Mouse (Mus musculus) retina, postnatal 7 days (tissue): ENCODE measurements around the gene Ifitm10.
"Not testable (repeated sequence)": the region's sequence is repeated elsewhere in the genome, so short reads cannot be mapped to it uniquely, and the experiment has no call there.

ENCODE experiments used
- DNase-seq: peaks from one replicate; pipeline ENCODE4 v3.0.0-alpha.2; 2012; ENCODE audit warnings: low read depth, low spot score

The Ifitm10 gene

GRCm38 (mm10) chr7:142322641-142323040, 50.9 kb downstream of the Ifitm10 start:
- no peak for DNase-seq

GRCm38 (mm10) chr7:142321637-142322306, 51.8 kb downstream of the Ifitm10 start:
- DNase-seq, result not testable (repeated sequence)

- no peak for DNase-seq
Observed at GRCm38 (mm10) chr7:142320906-142321305, 52.6 kb downstream of the Ifitm10 start.

GRCm38 (mm10) chr7:142319124-142319523, 54.4 kb downstream of the Ifitm10 start:
- no peak for DNase-seq

GRCm38 (mm10) chr7:142317216-142317615, 56.3 kb downstream of the Ifitm10 start:
- no peak for DNase-seq

GRCm38 (mm10) chr7:142316558-142316957, 57.0 kb downstream of the Ifitm10 start:
- DNase-seq, result peak; percentile 33

- DNase-seq, result no peak
Observed at GRCm38 (mm10) chr7:142314600-142315285, 58.8 kb downstream of the Ifitm10 start.

GRCm38 (mm10) chr7:142303929-142304328, 69.6 kb downstream of the Ifitm10 start:
- not testable (repeated sequence) for DNase-seq

GRCm38 (mm10) chr7:142303249-142303648, 70.3 kb downstream of the Ifitm10 start, which contains the start of gene Krtap5-4:
Krtap5-4 (plus strand) TSS chr7:142303549.
- no peak for DNase-seq

GRCm38 (mm10) chr7:142297018-142297417, 76.5 kb downstream of the Ifitm10 start, which contains the start of gene Krtap5-1:
Krtap5-1 (minus strand) TSS chr7:142297118.
- DNase-seq, result not testable (repeated sequence)

- not testable (repeated sequence) for DNase-seq
Observed at GRCm38 (mm10) chr7:142296108-142296507, 77.4 kb downstream of the Ifitm10 start.

- DNase-seq, result no peak
Observed at GRCm38 (mm10) chr7:142295418-142295817, 78.1 kb downstream of the Ifitm10 start.

GRCm38 (mm10) chr7:142293851-142294250, 79.7 kb downstream of the Ifitm10 start:
- DNase-seq, result peak; percentile 28

GRCm38 (mm10) chr7:142285910-142286612, 87.5 kb downstream of the Ifitm10 start:
- not testable (repeated sequence) for DNase-seq

- peak; percentile 11 for DNase-seq
Observed at GRCm38 (mm10) chr7:142285130-142285835, 88.3 kb downstream of the Ifitm10 start.

GRCm38 (mm10) chr7:142284615-142285080, 88.9 kb downstream of the Ifitm10 start:
- DNase-seq, result peak; percentile 97

- peak; percentile 16 for DNase-seq
Observed at GRCm38 (mm10) chr7:142284023-142284591, 89.4 kb downstream of the Ifitm10 start.

GRCm38 (mm10) chr7:142282847-142283246, 90.7 kb downstream of the Ifitm10 start:
- DNase-seq, result not testable (repeated sequence)

GRCm38 (mm10) chr7:142279291-142279690, 94.3 kb downstream of the Ifitm10 start:
- DNase-seq, result not testable (repeated sequence)

GRCm38 (mm10) chr7:142278183-142278582, 95.4 kb downstream of the Ifitm10 start:
- DNase-seq, result peak; percentile 35
